24 mouse cellular contexts compared by ENCODE assay signal in the genomic region with DNA sequence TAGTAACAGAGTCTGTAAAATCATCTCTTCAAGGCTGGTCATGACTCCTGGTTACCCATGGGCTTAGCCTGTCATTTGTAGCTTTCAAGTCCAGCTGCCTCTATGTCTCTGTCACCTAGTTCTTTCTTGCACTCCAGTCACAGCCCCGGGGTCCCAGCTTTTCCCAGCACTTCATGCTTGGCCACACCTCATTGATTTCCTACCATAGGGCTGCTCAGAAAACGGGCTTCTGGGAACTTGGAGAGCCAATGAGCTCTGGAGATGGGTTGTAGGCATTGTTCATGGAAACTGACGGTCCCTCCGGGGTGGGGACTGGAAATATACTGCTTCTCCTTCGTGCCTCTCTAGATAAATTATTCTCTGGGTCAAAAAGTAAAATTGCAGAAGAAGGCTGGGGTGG. TPM values are rescaled to one million over a fixed set of nuclear protein-coding genes. Genes with fewer than 3 reads are reported as not detected.
DNase-seq lines count a peak whose midpoint lies in the region; ATAC-seq and TF ChIP-seq lines count a peak whose summit lies in the region.
"Had no signal": no experiment of that assay in that cellular context is flagged by ENCODE, and none has a peak within 500 bp of the region (broad histone marks: within the 10 kb centered on the region; RNA-seq: fewer than 3 reads in every experiment).

No protein-coding gene starts in this region.

- H3K27ac ChIP-seq in kidney, postnatal 0 days, result no peak overlapping the region
- no peak overlapping the region for H3K27ac ChIP-seq in lung, embryonic 14.5 days (ENCODE audit: low read depth)
- H3K27ac ChIP-seq: forebrain, embryonic 10.5 days; forebrain, embryonic 13.5 days; heart, embryonic 15.5 days; hindbrain, embryonic 10.5 days; hindbrain, embryonic 13.5 days had no signal

- H3K4me2 ChIP-seq in kidney, postnatal 0 days (ENCODE audit: low read length), result no peak overlapping the region
- no peak overlapping the region for H3K4me2 ChIP-seq in lung, embryonic 14.5 days
- H3K4me2 ChIP-seq: forebrain, embryonic 13.5 days; heart, embryonic 12.5 days; heart, embryonic 15.5 days; hindbrain, embryonic 13.5 days had no signal

- H3K36me3 ChIP-seq in kidney, postnatal 0 days (ENCODE audit: insufficient read depth, low read length), result no peaks in the 10 kb centered on the region
- no peaks in the 10 kb centered on the region for H3K36me3 ChIP-seq in lung, embryonic 14.5 days (ENCODE audit: insufficient read depth)
- H3K36me3 ChIP-seq: forebrain, embryonic 10.5 days; G1E; heart, embryonic 12.5 days; heart, embryonic 15.5 days; hindbrain, embryonic 10.5 days; hindbrain, embryonic 13.5 days had no signal

- no peaks in the 10 kb centered on the region for H3K4me1 ChIP-seq in kidney, postnatal 0 days (replicated peaks; ENCODE audit: insufficient read depth, low read length)
- H3K4me1 ChIP-seq in lung, embryonic 14.5 days (ENCODE audit: insufficient read depth), result no peaks in the 10 kb centered on the region
- H3K4me1 ChIP-seq in lung, adult 2 months (ENCODE audit: control insufficient read depth, insufficient read depth, low read length), result no peaks in the 10 kb centered on the region
- H3K4me1 ChIP-seq: forebrain, embryonic 10.5 days; forebrain, embryonic 13.5 days; heart, embryonic 12.5 days; heart, embryonic 15.5 days; hindbrain, embryonic 13.5 days had no signal

- 24% methylated on average over 5 of the region's 5 CpGs for WGBS in kidney, postnatal 0 days
- WGBS in lung, embryonic 14.5 days, result 47% methylated on average over 5 of the region's 5 CpGs
- WGBS in lung, adult 2 months, result 54% methylated on average over 5 of the region's 5 CpGs

- peak; percentile 9 for DNase-seq in kidney, postnatal 0 days (ENCODE audit: low spot score)
- DNase-seq in kidney, adult 8-10 months, result no peak
- peak; percentile 57 for DNase-seq in lung, embryonic 14.5 days
- DNase-seq in lung, postnatal 25 days (ENCODE audit: low spot score), result no peak
- peak; percentile 38 for DNase-seq in lung, postnatal 10 days
- no peak for DNase-seq in lung, adult 2 months
- DNase-seq: adrenal gland, postnatal 10 days; adrenal gland, postnatal 36 days; B cell, adult 2 months; gastrocnemius, postnatal 10 days; gastrocnemius, postnatal 36 days; heart, postnatal 10 days; heart, postnatal 36 days had no signal

- H3K27me3 ChIP-seq in kidney, postnatal 0 days (ENCODE audit: insufficient read depth, low read length), result no peaks in the 10 kb centered on the region
- no peaks in the 10 kb centered on the region for H3K27me3 ChIP-seq in lung, embryonic 14.5 days (ENCODE audit: insufficient read depth, low read length)
- H3K27me3 ChIP-seq: CH12.LX; forebrain, embryonic 13.5 days; heart, embryonic 12.5 days; heart, embryonic 15.5 days; hindbrain, embryonic 13.5 days; Patski had no signal

- H3K9ac ChIP-seq in kidney, postnatal 0 days (ENCODE audit: low read depth, low read length), result no peak overlapping the region
- no peak overlapping the region for H3K9ac ChIP-seq in lung, embryonic 14.5 days
- H3K9ac ChIP-seq: forebrain, embryonic 13.5 days; heart, embryonic 12.5 days; heart, embryonic 15.5 days; hindbrain, embryonic 13.5 days had no signal

- TF ChIP-seq CTCF in kidney, postnatal 0 days (IDR thresholded peaks at IDR 0.05; ENCODE audit: low read depth), result no peak
- TF ChIP-seq CTCF in lung, embryonic 14.5 days (IDR thresholded peaks at IDR 0.05; ENCODE audit: low read depth), result no peak
- TF ChIP-seq CTCF in lung, adult 2 months (IDR thresholded peaks at IDR 0.05; ENCODE audit: insufficient read depth, low read length), result no peak

- no peak for TF ChIP-seq POLR2A in lung, adult 2 months (IDR thresholded peaks at IDR 0.05; ENCODE audit: borderline replicate concordance, extremely low read depth, low read depth, low read length)

- no peak for ATAC-seq in kidney, postnatal 0 days (replicated peaks; ENCODE audit: low FRiP score, low read depth)
- peak; percentile 31; the same call in 1 of the 2 replicates for ATAC-seq in lung, embryonic 14.5 days (ENCODE audit: insufficient read depth)
- ATAC-seq: forebrain, embryonic 13.5 days; forebrain, embryonic 16.5 days; Patski had no signal

- H3K4me3 ChIP-seq in kidney, postnatal 0 days (replicated peaks; ENCODE audit: low read depth, low read length), result no peak overlapping the region
- no peak overlapping the region for H3K4me3 ChIP-seq in lung, embryonic 14.5 days (ENCODE audit: low read depth, low read length)
- H3K4me3 ChIP-seq in lung, adult 2 months (replicated peaks; ENCODE audit: extremely low read depth, low read depth, low read length), result no peak overlapping the region
- H3K4me3 ChIP-seq: forebrain, embryonic 10.5 days; forebrain, embryonic 13.5 days; heart, embryonic 12.5 days; heart, embryonic 15.5 days; hindbrain, embryonic 10.5 days; hindbrain, embryonic 13.5 days had no signal

- H3K9me3 ChIP-seq in kidney, postnatal 0 days (replicated peaks; ENCODE audit: low read length), result no peaks in the 10 kb centered on the region
- H3K9me3 ChIP-seq in lung, embryonic 14.5 days (ENCODE audit: low read depth, low read length), result no peaks in the 10 kb centered on the region
- H3K9me3 ChIP-seq: forebrain, embryonic 10.5 days; forebrain, embryonic 13.5 days; G1E; heart, embryonic 12.5 days; heart, embryonic 15.5 days; hindbrain, embryonic 10.5 days; hindbrain, embryonic 13.5 days had no signal

RNA-seq across cellular contexts. Expression of gene Plb1, which starts 28.2 kb away (rescaled TPM):
- polyA plus RNA-seq in kidney, postnatal 0 days (2015; fragmentation: Nextera tagmentation; extraction: Ambion mirVana), result 0.33 and 0.36 TPM in 2 replicates
- 10.9 and 11.4 TPM in 2 replicates for polyA plus RNA-seq in lung, embryonic 14.5 days (2014; fragmentation: Nextera tagmentation; extraction: Ambion mirVana)
- 8.2 and 16.0 TPM in 2 replicates for polyA plus RNA-seq in lung, adult 2 months (2012; rRNA removed)
- polyA plus RNA-seq: embryonic facial prominence, embryonic 11.5 days; forebrain, embryonic 13.5 days; G1E had no signal

Comparison
In these comparisons a context has a peak if more than half of its experiments do, and no peak if none do; other contexts are left out.
1. DNase-seq: peak in kidney, postnatal 0 days (single experiment), lung, embryonic 14.5 days (single experiment) and lung, postnatal 10 days (single experiment); none in kidney, adult 8-10 months (0 of 2), lung, postnatal 25 days (single experiment) and lung, adult 2 months (single experiment).